Mouse (Mus musculus): ENCODE measurements around the gene Ifna16. TPM values are rescaled to one million over a fixed set of nuclear protein-coding genes. Genes with fewer than 3 reads are reported as not detected.

The Ifna16 gene
- total and polyA plus RNA-seq, 3 experiments, result not detected

- H3K4me2 ChIP-seq (ENCODE audit: insufficient read depth, low read depth, poor library complexity, severe bottlenecking), result no peak overlapping the region
- dilution Hi-C loops (cut with MboI; ENCODE audit: extremely low pct_ligation_motif_present, extremely low pct_unique_long_range_greater_than_20kb, low sequenced_read_pairs), result no loop called here
Observed at GRCm38 (mm10) chr4:88696237-88696884, 19.6 kb upstream of the Ifna16 start.

DNA sequence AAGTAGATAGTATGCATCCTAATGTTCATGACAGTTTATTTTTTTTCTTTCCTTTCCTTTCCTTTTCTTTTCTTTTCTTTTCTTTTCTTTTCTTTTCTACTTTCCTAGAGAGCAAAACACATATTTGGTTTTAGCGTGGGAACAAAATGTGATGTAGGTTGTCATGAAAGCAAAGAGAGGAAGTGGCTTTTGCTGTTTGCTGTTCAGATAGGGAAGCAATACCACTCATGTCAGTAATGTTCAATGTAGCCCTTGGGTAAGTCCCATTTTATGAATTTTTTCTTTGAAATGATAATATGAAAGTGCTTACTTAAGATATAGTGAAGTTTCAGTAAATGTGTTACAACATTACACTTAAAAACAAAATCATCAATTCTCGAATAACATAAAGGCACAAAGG, 16.7 kb upstream of the Ifna16 start:
- Histone ChIP-seq H3K9ac (ENCODE audit: insufficient read depth, low read depth) (no peak overlapping the region), H3K36me3 (replicated peaks in 1 of 2; ENCODE audit: control insufficient read depth in 1 of 2, insufficient read depth in 1 of 2, low read length in 1 of 2) (no peaks in the 10 kb centered on the region), H3K79me2 (replicated peaks; ENCODE audit: control insufficient read depth, extremely low read depth, insufficient read depth, poor library complexity, severe bottlenecking) (no peaks in the 10 kb centered on the region), H3K4me1 (ENCODE audit: control insufficient read depth in 1 of 2, insufficient read depth in 2 of 2) (peaks cover 1 to 5% of the 10 kb centered on the region in 2 experiments; a peak in 3 of 4 replicates), H3K27ac (ENCODE audit: insufficient read depth, low read depth) (no peak overlapping the region), H3K4me2 (ENCODE audit: insufficient read depth, low read depth, poor library complexity, severe bottlenecking) (no peak overlapping the region), H3K9me3 (replicated peaks; ENCODE audit: low read length) (no peaks in the 10 kb centered on the region), H3K27me3 (replicated peaks) (peaks cover 12% of the 10 kb centered on the region), H3K4me3 (replicated peaks in 1 of 3; ENCODE audit: low read depth in 2 of 3, low read length in 2 of 3, poor library complexity in 1 of 3) (no peak overlapping the region)
- DNase-seq (ENCODE audit: extremely low read depth), result no peak
- dilution Hi-C loops (cut with MboI; ENCODE audit: extremely low pct_ligation_motif_present, extremely low pct_unique_long_range_greater_than_20kb, low sequenced_read_pairs), result no loop called here
- in situ Hi-C loops (cut with MboI; ENCODE audit: low pct_ligation_motif_present, low pct_unique_long_range_greater_than_20kb, low sequenced_read_pairs), result no loop called here
- TF ChIP-seq GABPA (IDR thresholded peaks at IDR 0.05; ENCODE audit: insufficient replicate concordance, low read depth, low read length), result no peak
- no peak for TF ChIP-seq JUND (conservative IDR thresholded peaks at IDR 0.05; ENCODE audit: low read depth, low read length)
- TF ChIP-seq MEF2A (IDR thresholded peaks at IDR 0.05; ENCODE audit: borderline replicate concordance, low read depth, low read length), result no peak
- TF ChIP-seq PAX5 (IDR thresholded peaks at IDR 0.05; ENCODE audit: low read length), result no peak
- TF ChIP-seq BHLHE40 (IDR thresholded peaks at IDR 0.05; ENCODE audit: low read depth, low read length), result no peak
- TF ChIP-seq ELF1 (IDR thresholded peaks at IDR 0.05; ENCODE audit: low read depth, low read length), result no peak
- TF ChIP-seq ZC3H11A (IDR thresholded peaks at IDR 0.05; ENCODE audit: low read depth, low read length), result no peak
- TF ChIP-seq TCF12 (IDR thresholded peaks at IDR 0.05; ENCODE audit: low read depth, low read length), result no peak
- TF ChIP-seq E2F4 (IDR thresholded peaks at IDR 0.05; ENCODE audit: insufficient replicate concordance, low read depth, low read length), result no peak
- TF ChIP-seq MAX (IDR thresholded peaks at IDR 0.05; ENCODE audit: low read length), result no peak
- no peak for TF ChIP-seq JUN (IDR thresholded peaks at IDR 0.05; ENCODE audit: insufficient read depth, low read depth, low read length)
- no peak for TF ChIP-seq POLR2A (IDR thresholded peaks at IDR 0.05; ENCODE audit: low read depth, low read length)
- TF ChIP-seq ZNF384 (IDR thresholded peaks at IDR 0.05; ENCODE audit: low read depth, low read length), result no peak
- no peak for TF ChIP-seq MXI1 (IDR thresholded peaks at IDR 0.05; ENCODE audit: low read depth, low read length)
- no peak for TF ChIP-seq KAT2A (IDR thresholded peaks at IDR 0.05; ENCODE audit: insufficient replicate concordance, low read length)

More at GRCm38 (mm10) chr4:88696237-88696884, 19.6 kb upstream of the Ifna16 start:
- Histone ChIP-seq H3K27me3 (replicated peaks) (peaks cover 12% of the 10 kb centered on the region), H3K9me3 (replicated peaks; ENCODE audit: low read length) (no peaks in the 10 kb centered on the region), H3K36me3 (replicated peaks in 1 of 2; ENCODE audit: control insufficient read depth in 1 of 2, insufficient read depth in 1 of 2, low read length in 1 of 2) (no peaks in the 10 kb centered on the region), H3K4me1 (ENCODE audit: control insufficient read depth in 1 of 2, insufficient read depth in 2 of 2) (peaks cover 5 to 20% of the 10 kb centered on the region in 2 experiments), H3K27ac (ENCODE audit: insufficient read depth, low read depth) (no peak overlapping the region), H3K9ac (ENCODE audit: insufficient read depth, low read depth) (no peak overlapping the region), H3K79me2 (replicated peaks; ENCODE audit: control insufficient read depth, extremely low read depth, insufficient read depth, poor library complexity, severe bottlenecking) (no peaks in the 10 kb centered on the region), H3K4me3 (replicated peaks in 1 of 3; ENCODE audit: low read depth in 2 of 3, low read length in 2 of 3, poor library complexity in 1 of 3) (no peak overlapping the region)
- DNase-seq (ENCODE audit: extremely low read depth), result peak; percentile 66
- TF ChIP-seq SMC3 (IDR thresholded peaks at IDR 0.05; ENCODE audit: low read depth, low read length) (peak; percentile 90), KAT2A (IDR thresholded peaks at IDR 0.05; ENCODE audit: insufficient replicate concordance, low read length) (no peak), ZC3H11A (IDR thresholded peaks at IDR 0.05; ENCODE audit: low read depth, low read length) (peak; percentile 45), E2F4 (IDR thresholded peaks at IDR 0.05; ENCODE audit: insufficient replicate concordance, low read depth, low read length) (no peak), CTCF (conservative IDR thresholded peaks at IDR 0.05 in 1 of 2, IDR thresholded peaks at IDR 0.05 in 1 of 2; ENCODE audit: low read depth in 2 of 2, low read length in 2 of 2) (peak; percentile 95 to 99), RAD21 (IDR thresholded peaks at IDR 0.05; ENCODE audit: low read depth, low read length) (peak; percentile 97)
- in situ Hi-C loops (cut with MboI; ENCODE audit: low pct_ligation_motif_present, low pct_unique_long_range_greater_than_20kb, low sequenced_read_pairs), result no loop called here
